Mouse (Mus musculus): ENCODE measurements around the gene Cd27. TPM values are rescaled to one million over a fixed set of nuclear protein-coding genes. Genes with fewer than 3 reads are reported as not detected.

Cd27 gene
- polyA plus RNA-seq, 1 experiment: not detected

- no peaks in the 10 kb centered on the region for H3K4me1 ChIP-seq (ENCODE audit: control insufficient read depth, insufficient read depth, low read length)
- no peak overlapping the region for H3K27ac ChIP-seq (ENCODE audit: insufficient read depth, low read length)
- no peak overlapping the region for H3K4me3 ChIP-seq (ENCODE audit: insufficient read depth, low read length)
- TF ChIP-seq POLR2A (IDR thresholded peaks at IDR 0.05; ENCODE audit: extremely low read depth, insufficient read depth, low read length) (no peak), CTCF (IDR thresholded peaks at IDR 0.05; ENCODE audit: extremely low read depth, insufficient read depth, low read length) (no peak)
These were observed 15.9 kb upstream of the Cd27 start for GRCm38 (mm10) chr6:125252711-125253110.

GRCm38 (mm10) chr6:125252285-125252684, 15.5 kb upstream of the Cd27 start:
- H3K4me1 ChIP-seq (ENCODE audit: control insufficient read depth, insufficient read depth, low read length): no peaks in the 10 kb centered on the region
- TF ChIP-seq CTCF (IDR thresholded peaks at IDR 0.05; ENCODE audit: extremely low read depth, insufficient read depth, low read length) (no peak), POLR2A (IDR thresholded peaks at IDR 0.05; ENCODE audit: extremely low read depth, insufficient read depth, low read length) (no peak)

GRCm38 (mm10) chr6:125244551-125244950, 7.7 kb upstream of the Cd27 start:
- H3K27ac ChIP-seq (ENCODE audit: insufficient read depth, low read length): no peak overlapping the region
- no peak overlapping the region for H3K4me3 ChIP-seq (ENCODE audit: insufficient read depth, low read length)
- TF ChIP-seq CTCF (IDR thresholded peaks at IDR 0.05; ENCODE audit: extremely low read depth, insufficient read depth, low read length) (no peak), POLR2A (IDR thresholded peaks at IDR 0.05; ENCODE audit: extremely low read depth, insufficient read depth, low read length) (no peak)
- no peaks in the 10 kb centered on the region for H3K4me1 ChIP-seq (ENCODE audit: control insufficient read depth, insufficient read depth, low read length)

More at GRCm38 (mm10) chr6:125252285-125252684, 15.5 kb upstream of the Cd27 start:
- Histone ChIP-seq H3K4me3 (ENCODE audit: insufficient read depth, low read length) (no peak overlapping the region), H3K27ac (ENCODE audit: insufficient read depth, low read length) (no peak overlapping the region)

- Histone ChIP-seq H3K27ac (ENCODE audit: insufficient read depth, low read length) (no peak overlapping the region), H3K4me3 (ENCODE audit: insufficient read depth, low read length) (no peak overlapping the region), H3K4me1 (ENCODE audit: control insufficient read depth, insufficient read depth, low read length) (0 out of 2 replicates have a peak, but pooled peaks cover 2% of the 10 kb centered on the region)
- TF ChIP-seq CTCF (IDR thresholded peaks at IDR 0.05; ENCODE audit: extremely low read depth, insufficient read depth, low read length) (no peak), POLR2A (IDR thresholded peaks at IDR 0.05; ENCODE audit: extremely low read depth, insufficient read depth, low read length) (no peak)
These were observed 4.8 kb upstream of the Cd27 start for GRCm38 (mm10) chr6:125241566-125241965.

GRCm38 (mm10) chr6:125240617-125241016, 3.8 kb upstream of the Cd27 start:
- Histone ChIP-seq H3K27ac (ENCODE audit: insufficient read depth, low read length) (no peak overlapping the region), H3K4me1 (ENCODE audit: control insufficient read depth, insufficient read depth, low read length) (0 out of 2 replicates have a peak, but pooled peaks cover 2% of the 10 kb centered on the region), H3K4me3 (ENCODE audit: insufficient read depth, low read length) (no peak overlapping the region)
- TF ChIP-seq CTCF (IDR thresholded peaks at IDR 0.05; ENCODE audit: extremely low read depth, insufficient read depth, low read length) (no peak), POLR2A (IDR thresholded peaks at IDR 0.05; ENCODE audit: extremely low read depth, insufficient read depth, low read length) (no peak)

GRCm38 (mm10) chr6:125239547-125239946, 2.7 kb upstream of the Cd27 start:
- no peak overlapping the region for H3K27ac ChIP-seq (ENCODE audit: insufficient read depth, low read length)
- TF ChIP-seq POLR2A (IDR thresholded peaks at IDR 0.05; ENCODE audit: extremely low read depth, insufficient read depth, low read length) (no peak), CTCF (IDR thresholded peaks at IDR 0.05; ENCODE audit: extremely low read depth, insufficient read depth, low read length) (no peak)
- H3K4me1 ChIP-seq (ENCODE audit: control insufficient read depth, insufficient read depth, low read length): 0 out of 2 replicates have a peak, but pooled peaks cover 2% of the 10 kb centered on the region
- H3K4me3 ChIP-seq (ENCODE audit: insufficient read depth, low read length): no peak overlapping the region

GRCm38 (mm10) chr6:125238396-125238795, 1.6 kb upstream of the Cd27 start:
- H3K4me1 ChIP-seq (ENCODE audit: control insufficient read depth, insufficient read depth, low read length): 0 out of 2 replicates have a peak, but pooled peaks cover 2% of the 10 kb centered on the region
- H3K4me3 ChIP-seq (ENCODE audit: insufficient read depth, low read length): no peak overlapping the region
- TF ChIP-seq CTCF (IDR thresholded peaks at IDR 0.05; ENCODE audit: extremely low read depth, insufficient read depth, low read length) (no peak), POLR2A (IDR thresholded peaks at IDR 0.05; ENCODE audit: extremely low read depth, insufficient read depth, low read length) (no peak)
- H3K27ac ChIP-seq (ENCODE audit: insufficient read depth, low read length): no peak overlapping the region

GRCm38 (mm10) chr6:125237421-125237820, 611 bp upstream of the Cd27 start:
- no peak overlapping the region for H3K27ac ChIP-seq (ENCODE audit: insufficient read depth, low read length)
- no peak overlapping the region for H3K4me3 ChIP-seq (ENCODE audit: insufficient read depth, low read length)
- 0 out of 2 replicates have a peak, but pooled peaks cover 2% of the 10 kb centered on the region for H3K4me1 ChIP-seq (ENCODE audit: control insufficient read depth, insufficient read depth, low read length)
- TF ChIP-seq CTCF (IDR thresholded peaks at IDR 0.05; ENCODE audit: extremely low read depth, insufficient read depth, low read length) (no peak), POLR2A (IDR thresholded peaks at IDR 0.05; ENCODE audit: extremely low read depth, insufficient read depth, low read length) (no peak)

GRCm38 (mm10) chr6:125236341-125236740, 469 bp downstream of the Cd27 start:
- H3K4me3 ChIP-seq (ENCODE audit: insufficient read depth, low read length): no peak overlapping the region
- H3K27ac ChIP-seq (ENCODE audit: insufficient read depth, low read length): no peak overlapping the region
- 0 out of 2 replicates have a peak, but pooled peaks cover 2% of the 10 kb centered on the region for H3K4me1 ChIP-seq (ENCODE audit: control insufficient read depth, insufficient read depth, low read length)
- TF ChIP-seq POLR2A (IDR thresholded peaks at IDR 0.05; ENCODE audit: extremely low read depth, insufficient read depth, low read length): no peak
- no peak for TF ChIP-seq CTCF (IDR thresholded peaks at IDR 0.05; ENCODE audit: extremely low read depth, insufficient read depth, low read length)

GRCm38 (mm10) chr6:125234520-125234828, 2.3 kb downstream of the Cd27 start:
- Histone ChIP-seq H3K27ac (ENCODE audit: insufficient read depth, low read length) (no peak overlapping the region), H3K4me3 (ENCODE audit: insufficient read depth, low read length) (no peak overlapping the region), H3K4me1 (ENCODE audit: control insufficient read depth, insufficient read depth, low read length) (0 out of 2 replicates have a peak, but pooled peaks cover 2% of the 10 kb centered on the region)
- TF ChIP-seq CTCF (IDR thresholded peaks at IDR 0.05; ENCODE audit: extremely low read depth, insufficient read depth, low read length): no peak
- no peak for TF ChIP-seq POLR2A (IDR thresholded peaks at IDR 0.05; ENCODE audit: extremely low read depth, insufficient read depth, low read length)
